ENCODE assay signal across 12 mouse cellular contexts in the genomic region with DNA sequence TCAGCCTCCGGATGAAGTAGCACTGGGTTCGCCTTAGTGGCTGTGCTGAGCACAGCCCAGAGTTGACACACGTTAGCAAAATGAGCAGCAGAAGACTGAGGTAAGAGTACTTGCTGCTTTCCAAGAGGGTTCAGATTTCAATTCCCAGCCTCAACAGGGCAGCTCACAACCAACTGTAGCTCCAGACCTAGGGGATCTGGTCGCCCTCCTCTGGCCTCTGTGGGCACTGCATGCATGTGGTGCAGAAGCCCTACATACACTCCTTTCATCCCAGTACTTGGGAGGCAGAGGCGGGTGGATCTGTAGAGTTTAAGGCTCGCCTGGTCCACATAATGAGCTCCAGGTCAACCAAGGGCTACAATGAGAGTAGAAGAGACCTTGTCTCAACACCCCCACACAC. TPM values are rescaled to one million over a fixed set of nuclear protein-coding genes. Genes with fewer than 3 reads are reported as not detected.
A peak's percentile ranks its signal among the peaks of the same experiment; 100 is the strongest.
DNase-seq lines count a peak whose midpoint lies in the region; ATAC-seq and TF ChIP-seq lines count a peak whose summit lies in the region.
"Had no signal": no experiment of that assay in that cellular context is flagged by ENCODE, and none has a peak within 500 bp of the region (broad histone marks: within the 10 kb centered on the region; RNA-seq: fewer than 3 reads in every experiment).

No protein-coding gene starts in this region.

- H3K9ac ChIP-seq in liver, postnatal 0 days (replicated peaks) = no peak overlapping the region
- no peak overlapping the region for H3K9ac ChIP-seq in liver, embryonic 11.5 days (ENCODE audit: low read depth, low read length)
- no peak overlapping the region for H3K9ac ChIP-seq in ES-E14 (ENCODE audit: insufficient read depth, low read depth, low read length, poor library complexity, severe bottlenecking)
- H3K9ac ChIP-seq: heart, embryonic 15.5 days; lung, embryonic 15.5 days had no signal

- H3K9me3 ChIP-seq in liver, postnatal 0 days (ENCODE audit: low read length) = no peaks in the 10 kb centered on the region
- H3K9me3 ChIP-seq in liver, embryonic 11.5 days (ENCODE audit: control insufficient read depth, low read length) = no peaks in the 10 kb centered on the region
- no peaks in the 10 kb centered on the region for H3K9me3 ChIP-seq in ES-E14 (ENCODE audit: control insufficient read depth, insufficient read depth, low read depth, low read length)
- H3K9me3 ChIP-seq: heart, embryonic 15.5 days; lung, embryonic 15.5 days had no signal

- 59% methylated on average over 6 of the region's 6 CpGs for WGBS in liver, postnatal 0 days (ENCODE audit: insufficient replicate concordance)
- 65% methylated on average over 6 of the region's 6 CpGs for WGBS in liver, embryonic 11.5 days
- WGBS in kidney, adult 2 months = 69% methylated on average over 6 of the region's 6 CpGs

- H3K27ac ChIP-seq in liver, postnatal 0 days (ENCODE audit: low read depth) = no peak overlapping the region
- H3K27ac ChIP-seq in liver, embryonic 11.5 days (ENCODE audit: low read depth, low read length) = no peak overlapping the region
- no peak overlapping the region for H3K27ac ChIP-seq in ES-E14 (ENCODE audit: insufficient read depth, low read depth, low read length, poor library complexity, severe bottlenecking)
- H3K27ac ChIP-seq in kidney, adult 2 months (ENCODE audit: insufficient read depth, low read depth, low read length) = no peak overlapping the region
- H3K27ac ChIP-seq: heart, embryonic 15.5 days; lung, embryonic 15.5 days had no signal

- in situ Hi-C loops in ES-E14 (cut with MboI; ENCODE audit: low sequenced_read_pairs in 2 of 2, unreplicated experiment in 2 of 2) = no loop called here

- TF ChIP-seq POLR2A in kidney, adult 2 months (IDR thresholded peaks at IDR 0.05; ENCODE audit: low read depth, low read length) = no peak

- no peaks in the 10 kb centered on the region for H3K27me3 ChIP-seq in liver, postnatal 0 days (ENCODE audit: insufficient read depth, low read length)
- H3K27me3 ChIP-seq in liver, embryonic 11.5 days (replicated peaks; ENCODE audit: control insufficient read depth, insufficient read depth, low read length) = peaks cover 9% of the 10 kb centered on the region
- H3K27me3 ChIP-seq in kidney, adult 2 months (replicated peaks; ENCODE audit: control insufficient read depth, insufficient read depth, low read length) = no peaks in the 10 kb centered on the region

- DNase-seq in cerebellum, postnatal 10 days = peak; percentile 33 to 56
- DNase-seq in cerebellum, adult 18-20 months = no peak
- DNase-seq in liver, postnatal 0 days = no peak
- no peak for DNase-seq in liver, embryonic 11.5 days (ENCODE audit: low spot score)
- DNase-seq in ES-E14 (ENCODE audit: low read depth, low spot score) = peak; percentile 77
- DNase-seq in forelimb bud, embryonic 11.5 days (ENCODE audit: low read depth, low spot score) = peak; percentile 21
- no peak for DNase-seq in Muller cell, postnatal 12 days (ENCODE audit: inconsistent ontology term)
- no peak for DNase-seq in kidney, adult 2 months

- TF ChIP-seq CTCF in liver, postnatal 0 days (IDR thresholded peaks at IDR 0.05; ENCODE audit: low read depth) = peak; percentile 39
- TF ChIP-seq CTCF in kidney, adult 2 months (conservative IDR thresholded peaks at IDR 0.05; ENCODE audit: insufficient read depth, insufficient read length, low read depth, low read length) = no peak

- H3K4me1 ChIP-seq in liver, postnatal 0 days (ENCODE audit: insufficient read depth) = no peaks in the 10 kb centered on the region
- no peaks in the 10 kb centered on the region for H3K4me1 ChIP-seq in liver, embryonic 11.5 days (replicated peaks; ENCODE audit: control insufficient read depth, insufficient read depth, low read length)
- peaks cover 0 to 28% of the 10 kb centered on the region in 2 experiments; a peak in 2 of 4 replicates for H3K4me1 ChIP-seq in ES-E14 (ENCODE audit: control insufficient read depth in 2 of 2, insufficient read depth in 2 of 2, low read length in 2 of 2, poor library complexity in 1 of 2)
- no peaks in the 10 kb centered on the region for H3K4me1 ChIP-seq in kidney, adult 2 months (ENCODE audit: control insufficient read depth, insufficient read depth, low read length)
- H3K4me1 ChIP-seq: heart, embryonic 15.5 days; lung, embryonic 15.5 days had no signal

- TF ChIP-seq EP300 in liver, postnatal 0 days (IDR thresholded peaks at IDR 0.05; ENCODE audit: low read depth) = no peak

- H3K4me3 ChIP-seq in liver, postnatal 0 days (ENCODE audit: low read depth, low read length) = no peak overlapping the region
- no peak overlapping the region for H3K4me3 ChIP-seq in liver, embryonic 11.5 days (ENCODE audit: low read depth, low read length)
- H3K4me3 ChIP-seq in ES-E14 (ENCODE audit: insufficient read depth in 1 of 2, low read depth in 1 of 2, low read length in 2 of 2, poor library complexity in 1 of 2, severe bottlenecking in 1 of 2) = no peak overlapping the region
- no peak overlapping the region for H3K4me3 ChIP-seq in kidney, adult 2 months (ENCODE audit: insufficient read depth, low read depth, low read length)
- H3K4me3 ChIP-seq: erythroblast, embryonic 14.5 days; heart, embryonic 15.5 days; lung, embryonic 15.5 days had no signal

- H3K4me2 ChIP-seq in liver, postnatal 0 days (ENCODE audit: low read depth, low read length) = no peak overlapping the region
- H3K4me2 ChIP-seq in liver, embryonic 11.5 days = no peak overlapping the region
- H3K4me2 ChIP-seq: heart, embryonic 15.5 days; lung, embryonic 15.5 days had no signal

- no peak for ATAC-seq in liver, postnatal 0 days
- no peak for ATAC-seq in liver, embryonic 11.5 days (replicated peaks; ENCODE audit: low FRiP score)

- no peaks in the 10 kb centered on the region for H3K36me3 ChIP-seq in liver, postnatal 0 days (replicated peaks; ENCODE audit: insufficient read depth, low read length)
- no peaks in the 10 kb centered on the region for H3K36me3 ChIP-seq in liver, embryonic 11.5 days (ENCODE audit: control insufficient read depth, insufficient read depth, low read length)
- H3K36me3 ChIP-seq in ES-E14 (ENCODE audit: control insufficient read depth, insufficient read depth, low read length, poor library complexity, severe bottlenecking) = no peaks in the 10 kb centered on the region
- H3K36me3 ChIP-seq in kidney, adult 2 months (ENCODE audit: control insufficient read depth, insufficient read depth, low read length) = no peaks in the 10 kb centered on the region
- H3K36me3 ChIP-seq: heart, embryonic 15.5 days; lung, embryonic 15.5 days had no signal

TF ChIP-seq in ES-E14, 5 proteins besides CTCF, POLR2A, EP300 and RAD21:
- TF ChIP-seq ZNF384 (IDR thresholded peaks at IDR 0.05; ENCODE audit: low read depth, low read length) (no peak), ZC3H11A (IDR thresholded peaks at IDR 0.05; ENCODE audit: borderline replicate concordance, low read depth, low read length) (0 out of 2 replicates have a peak, but pooled peaks have one; percentile 3), CHD2 (IDR thresholded peaks at IDR 0.05; ENCODE audit: low read depth, low read length) (no peak), MAFK (IDR thresholded peaks at IDR 0.05; ENCODE audit: insufficient read depth, low read depth, low read length) (no peak)

RNA-seq across cellular contexts. Expression of a gene that starts 12.1 kb away (rescaled TPM):
- polyA plus RNA-seq in liver, postnatal 0 days (2015; fragmentation: Nextera tagmentation; extraction: Ambion mirVana) = not detected in 2 replicates
- polyA plus RNA-seq in liver, embryonic 11.5 days (2014; fragmentation: Nextera tagmentation; extraction: Ambion mirVana) = not detected in 2 replicates
- total RNA-seq in ES-E14 (2012; rRNA removed) = 0.95 and 1.7 TPM in 2 replicates
- polyA plus RNA-seq in kidney, adult 2 months (2012; rRNA removed) = not detected in 2 replicates
- polyA plus RNA-seq: erythroblast, embryonic 14.5 days; heart, embryonic 15.5 days had no signal

RNA-seq across cellular contexts. Expression of a gene that starts 17.4 kb away (rescaled TPM):
- not detected in 2 replicates for polyA plus RNA-seq in liver, postnatal 0 days (2015; fragmentation: Nextera tagmentation; extraction: Ambion mirVana)
- polyA plus RNA-seq in liver, embryonic 11.5 days (2014; fragmentation: Nextera tagmentation; extraction: Ambion mirVana) = not detected in 2 replicates
- 0.53 TPM in 1 of 2 replicates, not detected in the other for total RNA-seq in ES-E14 (2012; rRNA removed)
- not detected in 2 replicates for polyA plus RNA-seq in kidney, adult 2 months (2012; rRNA removed)
- total RNA-seq: gastrocnemius, postnatal 10 days had no signal
- polyA plus RNA-seq: erythroblast, embryonic 14.5 days; heart, embryonic 15.5 days; lung, embryonic 15.5 days had no signal

RNA-seq across cellular contexts. Expression of a gene that starts 41.9 kb away (rescaled TPM):
- 25.6 and 33.1 TPM in 2 replicates for polyA plus RNA-seq in liver, postnatal 0 days (2015; fragmentation: Nextera tagmentation; extraction: Ambion mirVana)
- polyA plus RNA-seq in liver, embryonic 11.5 days (2014; fragmentation: Nextera tagmentation; extraction: Ambion mirVana) = 29.3 and 33.1 TPM in 2 replicates
- total RNA-seq in ES-E14 (2012; rRNA removed) = 65.9 and 70.5 TPM in 2 replicates
- 219 and 248 TPM in 2 replicates for polyA plus RNA-seq in kidney, adult 2 months (2012; rRNA removed)

Comparison
In these comparisons a context has a peak if more than half of its experiments do, and no peak if none do; other contexts are left out.
1. DNase-seq: peak in cerebellum, postnatal 10 days (2 of 2), ES-E14 (single experiment) and forelimb bud, embryonic 11.5 days (single experiment); none in cerebellum, adult 18-20 months (0 of 2), liver, postnatal 0 days (single experiment), liver, embryonic 11.5 days (single experiment), Muller cell, postnatal 12 days (single experiment) and kidney, adult 2 months (single experiment).